Mouse (Mus musculus): ENCODE results near the gene Slc1a2.

Gene Slc1a2
- long read RNA-seq, experiment 1 = 0 reads
- long read RNA-seq, experiment 2, partial matches to known transcripts = 1 of 1 reads
- long read RNA-seq, experiment 2, other reads (novel, unspliced or antisense) = 0 of 1 reads

- intact Hi-C loops (cut with DNase I) = no loop called here
These were observed at the start of gene Slc1a2 for GRCm38 (mm10) chr2:102658163-102658660. Gene Slc1a2 (plus strand): TSS chr2:102658659.

DNA sequence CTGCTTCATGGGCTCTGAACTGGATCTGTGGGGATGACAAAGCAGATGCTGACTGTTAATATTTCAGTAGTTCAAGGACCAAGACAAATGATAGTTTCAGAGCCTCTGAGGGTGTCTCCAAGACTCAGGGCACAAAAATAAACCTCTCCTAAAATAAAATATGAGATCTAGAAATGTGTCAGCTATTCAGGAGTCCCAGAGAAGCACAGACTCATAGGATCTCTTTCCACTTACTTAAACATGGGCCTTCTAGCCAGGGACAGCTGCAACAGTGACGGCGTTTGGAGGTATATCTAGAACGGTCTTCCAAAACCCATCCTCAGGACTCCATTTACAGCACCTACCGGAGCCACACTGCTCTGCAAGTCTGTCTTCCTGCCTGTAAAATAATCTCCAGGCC lies 48.0 kb upstream of the Slc1a2 start:
- intact Hi-C loops (cut with DNase I) = no loop called here

- intact Hi-C loops (cut with DNase I) = no loop called here
These were observed 41.8 kb upstream of the Slc1a2 start for GRCm38 (mm10) chr2:102616637-102617036.

DNA sequence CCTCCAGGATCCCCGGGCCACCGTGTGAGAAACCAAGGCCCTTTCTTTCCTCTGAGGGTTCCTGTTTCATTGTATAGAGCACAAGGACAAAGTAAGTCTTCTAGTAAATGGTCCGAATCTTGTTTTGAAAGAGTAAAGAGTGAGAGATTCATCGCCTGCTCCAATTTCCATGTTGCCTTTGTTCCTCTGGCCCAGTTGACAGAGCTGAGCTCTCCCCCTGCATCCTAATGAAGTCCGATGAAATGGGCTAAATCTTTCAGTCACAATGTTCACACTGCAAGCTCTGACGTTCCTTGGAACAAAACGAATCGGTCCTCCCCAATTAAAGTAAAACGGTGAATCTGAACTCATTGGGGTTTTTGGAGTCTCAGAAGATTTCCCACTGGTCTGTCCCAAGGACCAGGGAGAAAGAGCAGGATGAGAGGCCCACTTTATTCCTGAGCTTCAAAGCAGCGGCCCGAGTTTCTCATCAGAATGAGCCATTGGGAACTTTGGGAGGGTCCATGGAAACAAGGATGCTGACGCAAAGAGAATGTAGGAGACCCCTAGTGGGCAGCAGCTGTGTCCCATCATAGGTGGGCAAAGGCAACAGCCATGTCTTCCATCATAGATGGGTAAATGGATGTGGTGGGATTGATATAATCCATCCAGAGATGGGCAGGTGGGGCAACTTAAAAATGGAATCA lies 37.6 kb upstream of the Slc1a2 start:
- intact Hi-C loops (cut with DNase I) = no loop called here

GRCm38 (mm10) chr2:102622176-102622575 lies 36.3 kb upstream of the Slc1a2 start:
- intact Hi-C loops (cut with DNase I) = no loop called here

DNA sequence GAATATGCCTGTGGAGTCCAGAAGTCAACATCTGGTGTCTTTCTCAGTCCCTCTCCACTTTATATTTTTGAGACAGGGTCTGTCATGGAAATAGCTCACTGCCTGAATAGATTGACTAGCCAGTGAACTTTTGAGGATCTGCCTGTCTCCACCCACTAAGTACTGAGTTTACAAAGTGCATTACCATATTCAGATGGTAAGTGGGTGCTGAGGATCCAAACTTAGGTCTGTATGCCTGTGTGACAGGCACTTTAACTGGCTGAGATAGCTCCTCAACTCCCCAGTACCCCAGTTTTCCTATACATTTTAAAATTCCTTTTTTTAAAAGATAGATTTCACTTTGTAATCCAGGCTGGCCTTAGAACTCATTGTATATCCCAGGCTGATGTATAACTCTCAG lies 35.5 kb upstream of the Slc1a2 start:
- intact Hi-C loops (cut with DNase I) = no loop called here

DNA sequence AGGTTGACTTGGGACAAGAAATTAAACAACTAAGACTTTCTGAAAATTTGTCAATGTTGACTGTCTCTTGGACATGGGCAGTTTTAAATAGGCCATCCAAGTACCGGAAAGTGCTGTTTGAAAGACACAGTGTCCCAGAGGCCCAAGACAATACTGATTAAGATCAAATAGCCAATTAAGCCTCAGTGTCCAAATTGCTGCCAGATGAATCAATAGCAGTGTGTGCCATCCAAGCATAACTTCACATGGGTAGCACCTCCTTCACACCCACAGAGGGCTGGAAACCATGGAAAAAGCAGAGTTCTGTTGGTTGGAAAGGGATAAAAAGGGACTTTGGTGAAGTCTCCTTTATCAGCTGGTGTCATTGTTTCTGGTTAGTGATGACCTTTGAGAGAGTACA lies 33.9 kb upstream of the Slc1a2 start:
- intact Hi-C loops (cut with DNase I) = no loop called here

DNA sequence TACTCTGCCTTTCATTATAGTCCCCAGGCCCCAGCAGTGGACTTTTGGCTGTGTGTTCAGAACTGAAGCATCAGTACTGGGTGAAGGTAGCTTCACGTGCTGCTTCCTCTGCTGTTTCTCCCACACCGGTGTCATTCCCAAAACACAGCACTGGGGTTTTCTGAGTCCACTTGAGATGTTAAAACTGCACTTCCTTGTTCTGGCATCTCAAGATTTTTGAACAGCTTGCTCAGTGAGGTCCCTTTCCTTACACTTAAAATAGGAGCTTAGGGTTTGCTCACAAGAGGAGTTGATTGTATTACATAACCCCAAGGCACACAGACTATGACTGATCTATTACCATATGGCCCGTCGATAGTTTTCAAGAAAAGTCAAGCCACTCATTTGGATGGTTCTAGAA lies 26.1 kb upstream of the Slc1a2 start:
- intact Hi-C loops (cut with DNase I) = no loop called here

- intact Hi-C loops (cut with DNase I) = no loop called here
These were observed 24.4 kb upstream of the Slc1a2 start for GRCm38 (mm10) chr2:102634010-102634409.

DNA sequence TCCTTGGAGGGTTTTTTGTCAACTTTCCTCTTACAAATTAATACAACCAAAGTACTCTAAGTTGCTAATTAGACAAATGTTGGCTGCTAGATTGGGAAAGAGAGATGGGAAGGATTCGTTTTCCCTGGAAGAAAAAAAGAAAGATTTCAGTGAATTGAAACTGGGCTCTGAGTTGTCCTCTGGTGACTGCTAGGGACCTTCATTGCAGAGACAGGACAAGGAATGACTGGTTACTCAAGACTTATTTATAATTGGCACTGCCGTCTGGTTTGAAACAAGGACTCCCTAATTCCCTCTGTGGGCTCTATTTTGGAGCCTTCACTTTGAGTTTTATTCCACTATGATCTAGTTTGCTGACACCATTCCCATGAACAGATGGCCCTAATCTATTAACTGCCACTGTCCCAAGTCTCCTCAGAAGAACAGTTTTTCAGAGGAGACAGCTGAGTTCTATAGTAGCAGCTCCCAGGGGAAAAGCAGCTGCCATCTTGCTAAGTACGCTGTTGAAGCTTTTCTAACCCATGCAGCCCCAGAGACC lies 22.9 kb upstream of the Slc1a2 start:
- intact Hi-C loops (cut with DNase I) = no loop called here

DNA sequence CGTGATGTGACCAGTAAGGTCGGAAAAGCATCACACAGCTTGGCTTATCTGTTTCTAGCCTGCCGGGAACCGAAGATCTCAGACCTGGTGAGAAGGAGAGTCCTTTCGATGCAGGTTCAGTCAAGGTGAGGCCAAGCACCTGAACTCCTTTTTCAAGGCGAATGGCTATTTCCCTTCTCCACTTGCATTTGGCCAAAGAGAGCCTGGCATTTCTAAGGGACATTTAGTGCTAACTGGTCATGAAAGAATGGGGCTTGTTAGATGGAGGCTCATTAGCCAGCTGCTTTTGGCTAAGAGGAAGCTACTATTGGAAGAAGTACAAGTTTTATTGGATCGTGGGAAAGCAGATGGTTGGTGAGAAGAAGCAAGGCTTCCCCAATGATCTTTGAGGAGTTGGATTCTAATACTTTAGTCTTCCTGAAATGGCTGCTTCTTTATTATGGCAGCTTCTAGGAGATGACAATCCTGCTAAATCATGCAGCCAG lies 22.3 kb upstream of the Slc1a2 start:
- intact Hi-C loops (cut with DNase I) = no loop called here

GRCm38 (mm10) chr2:102638140-102638539 lies 20.3 kb upstream of the Slc1a2 start:
- intact Hi-C loops (cut with DNase I) = no loop called here

- intact Hi-C loops (cut with DNase I) = no loop called here
These were observed 19.8 kb upstream of the Slc1a2 start for GRCm38 (mm10) chr2:102638690-102639089.

GRCm38 (mm10) chr2:102648845-102649500 lies 9.5 kb upstream of the Slc1a2 start:
- intact Hi-C loops (cut with DNase I) = no loop called here

- intact Hi-C loops (cut with DNase I) = no loop called here
These were observed 8.1 kb upstream of the Slc1a2 start for GRCm38 (mm10) chr2:102650322-102650721.

GRCm38 (mm10) chr2:102655966-102656725 lies 2.3 kb upstream of the Slc1a2 start:
- intact Hi-C loops (cut with DNase I) = no loop called here

GRCm38 (mm10) chr2:102657726-102658125 lies 733 bp upstream of the Slc1a2 start:
- intact Hi-C loops (cut with DNase I) = no loop called here

DNA sequence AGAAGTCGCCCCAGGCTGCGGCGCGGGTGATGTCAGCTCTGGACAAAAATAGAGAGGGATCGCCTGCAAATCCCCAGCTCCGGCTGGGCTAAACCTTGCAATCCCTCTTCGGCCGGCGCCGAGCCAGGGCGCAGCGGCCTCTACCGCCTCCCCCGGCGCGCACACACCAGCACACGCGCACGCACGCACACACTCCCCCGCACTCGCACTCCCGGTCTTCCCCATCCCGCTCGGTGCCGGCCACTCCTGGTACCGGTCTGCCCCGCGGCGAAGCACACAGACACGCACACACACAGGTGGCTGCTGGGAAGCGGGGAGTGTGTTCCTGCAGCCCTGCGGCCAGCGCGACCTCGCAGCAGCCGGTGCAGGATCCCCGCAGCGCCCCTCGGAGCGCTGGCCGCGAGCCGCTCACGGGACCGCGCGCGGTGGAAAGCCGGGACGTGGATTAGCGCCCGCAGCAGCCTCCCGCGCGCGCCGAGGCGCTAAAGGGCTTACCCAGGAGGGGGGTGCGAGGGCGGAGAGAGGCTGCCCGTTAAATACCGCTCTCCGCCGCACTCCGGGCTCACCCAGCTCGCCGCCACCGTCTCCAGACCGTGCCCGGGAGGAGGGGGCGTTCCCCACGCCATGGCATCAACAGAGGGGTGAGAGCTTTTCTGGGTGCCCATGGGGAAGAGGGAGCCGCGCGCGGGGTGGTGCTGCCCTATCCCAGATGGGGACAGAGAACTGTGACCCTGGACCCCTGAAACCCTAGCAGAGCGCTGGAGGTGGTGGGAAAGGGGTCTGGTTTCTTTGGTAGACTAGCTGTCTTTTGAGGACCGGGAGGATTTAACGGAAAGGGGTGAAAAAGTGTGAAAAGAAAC lies 432 bp downstream of the Slc1a2 start:
- intact Hi-C loops (cut with DNase I) = no loop called here

GRCm38 (mm10) chr2:102659521-102659830 lies 1.0 kb downstream of the Slc1a2 start:
- intact Hi-C loops (cut with DNase I) = no loop called here

DNA sequence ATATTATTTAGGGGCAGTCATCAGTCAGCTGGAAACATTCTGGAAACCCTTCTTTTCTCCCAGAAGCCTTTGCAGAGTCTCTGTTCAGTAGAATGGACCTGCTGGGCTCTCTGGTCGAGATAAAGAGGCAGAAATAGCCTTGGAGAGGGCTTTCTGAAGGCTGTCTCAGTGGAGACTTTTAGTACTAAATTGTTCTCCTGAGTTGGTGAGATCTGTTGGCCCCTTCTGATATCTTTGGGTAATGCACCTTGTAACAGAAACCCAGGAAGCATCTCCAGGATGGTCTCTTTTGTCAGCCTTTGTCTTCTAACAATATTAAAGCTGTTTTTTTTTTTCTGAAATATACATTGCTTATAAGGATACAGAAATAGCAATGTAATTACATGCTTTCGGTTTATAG lies 2.6 kb downstream of the Slc1a2 start:
- intact Hi-C loops (cut with DNase I) = no loop called here

DNA sequence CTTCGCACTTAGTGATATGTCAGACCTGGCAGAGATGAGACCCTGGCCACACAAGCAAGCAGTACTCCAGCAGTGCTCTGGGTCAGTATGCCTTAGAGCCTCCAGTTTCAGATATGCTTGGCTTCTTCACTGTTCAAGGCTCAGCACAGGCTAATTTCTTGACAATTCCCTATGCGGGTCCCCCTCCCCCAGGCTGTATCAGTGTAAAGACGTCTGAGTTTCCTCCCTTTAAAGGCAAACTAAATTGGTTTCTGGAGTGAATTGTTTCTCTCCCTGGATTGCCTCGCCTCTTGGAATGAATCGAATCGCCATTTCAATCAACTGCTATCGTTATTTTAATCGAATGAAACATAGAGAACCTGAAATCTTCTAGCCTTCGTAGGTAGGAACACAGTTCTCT lies 4.5 kb downstream of the Slc1a2 start:
- intact Hi-C loops (cut with DNase I) = no loop called here
